25 mouse cellular contexts compared by ENCODE assay signal in genomic region chr12:102571666-102572065, GRCm38 (mm10). TPM values are rescaled to one million over a fixed set of nuclear protein-coding genes. Genes with fewer than 3 reads are reported as not detected.
DNase-seq lines count a peak whose midpoint lies in the region; ATAC-seq and TF ChIP-seq lines count a peak whose summit lies in the region.
"Had no signal": no experiment of that assay in that cellular context is flagged by ENCODE, and none has a peak within 500 bp of the region (broad histone marks: within the 10 kb centered on the region; RNA-seq: fewer than 3 reads in every experiment).

No protein-coding gene starts in this region.

- no peaks in the 10 kb centered on the region for H3K9me3 ChIP-seq in liver, embryonic 12.5 days (replicated peaks)
- no peaks in the 10 kb centered on the region for H3K9me3 ChIP-seq in liver, embryonic 14.5 days (ENCODE audit: control insufficient read depth, low read length)
- H3K9me3 ChIP-seq in liver, embryonic 16.5 days (replicated peaks; ENCODE audit: control insufficient read depth, low read length), result no peaks in the 10 kb centered on the region
- H3K9me3 ChIP-seq in midbrain, embryonic 10.5 days (replicated peaks), result no peaks in the 10 kb centered on the region
- H3K9me3 ChIP-seq in forebrain, embryonic 13.5 days (replicated peaks), result no peaks in the 10 kb centered on the region
- H3K9me3 ChIP-seq: embryonic facial prominence, embryonic 13.5 days; embryonic facial prominence, embryonic 15.5 days; forebrain, embryonic 10.5 days; forebrain, embryonic 12.5 days; forebrain, embryonic 15.5 days had no signal

- 48% methylated on average over 9 of the region's 9 CpGs for WGBS in liver, embryonic 12.5 days (ENCODE audit: insufficient replicate concordance)
- WGBS in liver, embryonic 14.5 days (ENCODE audit: insufficient replicate concordance), result 57% methylated on average over 9 of the region's 9 CpGs
- 50% methylated on average over 9 of the region's 9 CpGs for WGBS in liver, embryonic 16.5 days (ENCODE audit: insufficient replicate concordance)
- WGBS in midbrain, embryonic 10.5 days, result 89% methylated on average over 9 of the region's 9 CpGs
- WGBS in forebrain, embryonic 13.5 days, result 87% methylated on average over 9 of the region's 9 CpGs

- peak; percentile 58 for TF ChIP-seq EP300 in liver, embryonic 14.5 days (IDR thresholded peaks at IDR 0.05; ENCODE audit: low read depth)

- 0 out of 2 replicates have a peak, but pooled peaks cover 8% of the 10 kb centered on the region for H3K36me3 ChIP-seq in liver, embryonic 12.5 days
- no peaks in the 10 kb centered on the region for H3K36me3 ChIP-seq in liver, embryonic 14.5 days (replicated peaks; ENCODE audit: control insufficient read depth, insufficient read depth, low read depth)
- no peaks in the 10 kb centered on the region; the same call in 1 of the 2 replicates for H3K36me3 ChIP-seq in liver, embryonic 16.5 days (ENCODE audit: control insufficient read depth, insufficient read depth)
- peaks cover 28% of the 10 kb centered on the region for H3K36me3 ChIP-seq in midbrain, embryonic 10.5 days
- H3K36me3 ChIP-seq in forebrain, embryonic 13.5 days (ENCODE audit: poor library complexity, severe bottlenecking), result peaks cover 57% of the 10 kb centered on the region

- no peak overlapping the region for H3K9ac ChIP-seq in liver, embryonic 12.5 days
- H3K9ac ChIP-seq in liver, embryonic 14.5 days (replicated peaks), result no peak overlapping the region
- H3K9ac ChIP-seq in liver, embryonic 16.5 days (ENCODE audit: low read depth, low read length), result no peak overlapping the region
- H3K9ac ChIP-seq in forebrain, embryonic 13.5 days, result no peak overlapping the region
- H3K9ac ChIP-seq: embryonic facial prominence, embryonic 13.5 days; embryonic facial prominence, embryonic 15.5 days; forebrain, embryonic 12.5 days; forebrain, embryonic 15.5 days had no signal

- DNase-seq in liver, result no peak
- no peak for DNase-seq in liver, embryonic 14.5 days (ENCODE audit: low read depth in 3 of 3, low spot score in 3 of 3)
- no peak for DNase-seq in midbrain, embryonic 10.5 days (ENCODE audit: low spot score)
- no peak for DNase-seq in layer of hippocampus, postnatal 10 days (ENCODE audit: low spot score in 2 of 2)
- DNase-seq: adrenal gland, adult 2 months; adrenal gland, postnatal 10 days; adrenal gland, postnatal 25 days; cerebellum, adult 11 months; cerebellum, adult 18-20 months; cerebellum, adult 8-10 months; cerebellum, adult 9-11 months; cerebellum, postnatal 14 days; cerebellum, postnatal 36 days; embryo, embryonic 11 days had no signal

- H3K4me3 ChIP-seq in liver, embryonic 12.5 days, result no peak overlapping the region
- H3K4me3 ChIP-seq in liver, embryonic 14.5 days (ENCODE audit: insufficient read depth in 1 of 2, low read depth in 2 of 2, low read length in 2 of 2), result no peak overlapping the region
- no peak overlapping the region for H3K4me3 ChIP-seq in liver, embryonic 16.5 days (ENCODE audit: low read depth, low read length)
- no peak overlapping the region for H3K4me3 ChIP-seq in midbrain, embryonic 10.5 days
- no peak overlapping the region for H3K4me3 ChIP-seq in forebrain, embryonic 13.5 days
- H3K4me3 ChIP-seq: embryonic facial prominence, embryonic 13.5 days; embryonic facial prominence, embryonic 15.5 days; erythroblast, embryonic 14.5 days; forebrain, embryonic 10.5 days; forebrain, embryonic 12.5 days; forebrain, embryonic 15.5 days had no signal

- H3K4me1 ChIP-seq in liver, embryonic 12.5 days, result peaks cover 25% of the 10 kb centered on the region
- H3K4me1 ChIP-seq in liver, embryonic 14.5 days (replicated peaks; ENCODE audit: control insufficient read depth in 2 of 2, insufficient read depth in 2 of 2, low read length in 1 of 2), result no peaks in the 10 kb centered on the region
- no peaks in the 10 kb centered on the region; the same call in 1 of the 2 replicates for H3K4me1 ChIP-seq in liver, embryonic 16.5 days (ENCODE audit: control insufficient read depth, low read depth, low read length)
- H3K4me1 ChIP-seq in midbrain, embryonic 10.5 days, result no peaks in the 10 kb centered on the region
- peaks cover 7% of the 10 kb centered on the region for H3K4me1 ChIP-seq in forebrain, embryonic 13.5 days
- H3K4me1 ChIP-seq: embryonic facial prominence, embryonic 13.5 days; embryonic facial prominence, embryonic 15.5 days; forebrain, embryonic 12.5 days had no signal

- no peaks in the 10 kb centered on the region for H3K27me3 ChIP-seq in liver, embryonic 12.5 days (replicated peaks)
- no peaks in the 10 kb centered on the region for H3K27me3 ChIP-seq in liver, embryonic 14.5 days (ENCODE audit: control insufficient read depth, insufficient read depth, low read length)
- H3K27me3 ChIP-seq in liver, embryonic 16.5 days (ENCODE audit: control insufficient read depth, insufficient read depth, low read depth, low read length), result no peaks in the 10 kb centered on the region
- H3K27me3 ChIP-seq in midbrain, embryonic 10.5 days (ENCODE audit: low read depth, poor library complexity, severe bottlenecking), result no peaks in the 10 kb centered on the region
- H3K27me3 ChIP-seq in forebrain, embryonic 13.5 days, result no peaks in the 10 kb centered on the region
- H3K27me3 ChIP-seq: embryonic facial prominence, embryonic 13.5 days; embryonic facial prominence, embryonic 15.5 days; forebrain, embryonic 12.5 days; forebrain, embryonic 15.5 days had no signal

- no peak overlapping the region for H3K27ac ChIP-seq in liver, embryonic 12.5 days
- H3K27ac ChIP-seq in liver, embryonic 14.5 days, result no peak overlapping the region
- H3K27ac ChIP-seq in liver, embryonic 16.5 days (ENCODE audit: low read length), result no peak overlapping the region
- H3K27ac ChIP-seq in midbrain, embryonic 10.5 days (replicated peaks), result no peak overlapping the region
- H3K27ac ChIP-seq in forebrain, embryonic 13.5 days, result no peak overlapping the region
- H3K27ac ChIP-seq: embryonic facial prominence, embryonic 13.5 days; embryonic facial prominence, embryonic 15.5 days; forebrain, embryonic 10.5 days; forebrain, embryonic 12.5 days; forebrain, embryonic 15.5 days had no signal

- ATAC-seq in liver, embryonic 12.5 days, result peak; percentile 66
- ATAC-seq in liver, embryonic 14.5 days (ENCODE audit: insufficient read depth), result peak; percentile 67
- ATAC-seq in liver, embryonic 16.5 days (ENCODE audit: low read depth), result peak; percentile 61
- ATAC-seq in forebrain, embryonic 13.5 days, result no peak
- ATAC-seq: forebrain, embryonic 15.5 days had no signal

- no peak overlapping the region for H3K4me2 ChIP-seq in liver, embryonic 12.5 days
- H3K4me2 ChIP-seq in liver, embryonic 14.5 days (ENCODE audit: low read depth), result no peak overlapping the region
- H3K4me2 ChIP-seq in liver, embryonic 16.5 days (ENCODE audit: low read depth, low read length), result no peak overlapping the region
- H3K4me2 ChIP-seq in forebrain, embryonic 13.5 days, result no peak overlapping the region
- H3K4me2 ChIP-seq: embryonic facial prominence, embryonic 13.5 days; embryonic facial prominence, embryonic 15.5 days; forebrain, embryonic 12.5 days; forebrain, embryonic 15.5 days had no signal

- TF ChIP-seq CTCF in liver, embryonic 14.5 days (IDR thresholded peaks at IDR 0.05; ENCODE audit: low read depth), result no peak

RNA-seq across cellular contexts. Expression of gene Chga, which starts 16.9 kb away (rescaled TPM):
- 1.3 and 1.4 TPM in 2 replicates for polyA plus RNA-seq in liver, embryonic 12.5 days (2016; fragmentation: Nextera tagmentation; extraction: Ambion mirVana)
- 0.87 and 1.2 TPM in 2 replicates for polyA plus RNA-seq in liver, embryonic 14.5 days (2012; rRNA removed)
- polyA plus RNA-seq in liver, embryonic 14.5 days (2014; fragmentation: Nextera tagmentation; extraction: Ambion mirVana), result 1.9 and 2.7 TPM in 2 replicates
- 1.5 and 2.2 TPM in 2 replicates for polyA plus RNA-seq in liver, embryonic 16.5 days (2015; fragmentation: Nextera tagmentation; extraction: Ambion mirVana)
- 14.5 and 23.7 TPM in 2 replicates for polyA plus RNA-seq in midbrain, embryonic 10.5 days (2016; fragmentation: Nextera tagmentation; extraction: Ambion mirVana)
- 59.6 and 60.0 TPM in 2 replicates for polyA plus RNA-seq in forebrain, embryonic 13.5 days (2015; fragmentation: Nextera tagmentation; extraction: Ambion mirVana)
- 100 to 1,000 TPM; 150 to 152 TPM for total RNA-seq in layer of hippocampus, postnatal 10 days (2021)
- total RNA-seq: common myeloid progenitor, adult 5-6 weeks; MEL had no signal
